Mouse (Mus musculus): Measurements from ENCODE around the gene Urah. TPM values are rescaled to one million over a fixed set of nuclear protein-coding genes. Genes with fewer than 3 reads are reported as not detected.
A peak's percentile ranks its signal among the peaks of the same experiment; 100 is the strongest.

Gene Urah
- total and polyA plus RNA-seq, 3 experiments, result not detected

- TF ChIP-seq MAFK (IDR thresholded peaks at IDR 0.05; ENCODE audit: insufficient replicate concordance, low read length) (no peak), UBTF (IDR thresholded peaks at IDR 0.05; ENCODE audit: low read depth, low read length) (0 out of 2 replicates have a peak, but pooled peaks have one; percentile 44), BHLHE40 (IDR thresholded peaks at IDR 0.05; ENCODE audit: low read depth, low read length) (no peak), TBP (conservative IDR thresholded peaks at IDR 0.05; ENCODE audit: low read depth, low read length) (no peak), TCF12 (IDR thresholded peaks at IDR 0.05; ENCODE audit: low read depth, low read length) (0 out of 2 replicates have a peak, but pooled peaks have one; percentile 1), CTCF (conservative IDR thresholded peaks at IDR 0.05 in 1 of 2, IDR thresholded peaks at IDR 0.05 in 1 of 2; ENCODE audit: low read depth in 2 of 2, low read length in 2 of 2) (no peak), SIN3A (IDR thresholded peaks at IDR 0.05; ENCODE audit: low read length) (peak; percentile 0), USF1 (IDR thresholded peaks at IDR 0.05; ENCODE audit: low read depth, low read length) (no peak), RAD21 (IDR thresholded peaks at IDR 0.05; ENCODE audit: low read depth, low read length) (no peak), MXI1 (IDR thresholded peaks at IDR 0.05; ENCODE audit: low read depth, low read length) (no peak; the same call in none of the 2 replicates), NELFE (IDR thresholded peaks at IDR 0.05; ENCODE audit: low read depth, low read length) (no peak), ZKSCAN1 (IDR thresholded peaks at IDR 0.05; ENCODE audit: borderline replicate concordance, low read depth, low read length) (no peak), ZC3H11A (IDR thresholded peaks at IDR 0.05; ENCODE audit: low read depth, low read length) (no peak), EP300 (IDR thresholded peaks at IDR 0.05; ENCODE audit: low read length) (no peak), MEF2A (IDR thresholded peaks at IDR 0.05; ENCODE audit: borderline replicate concordance, low read depth, low read length) (no peak), SMC3 (IDR thresholded peaks at IDR 0.05; ENCODE audit: low read depth, low read length) (no peak), CHD2 (IDR thresholded peaks at IDR 0.05; ENCODE audit: low read length) (no peak), KAT2A (IDR thresholded peaks at IDR 0.05; ENCODE audit: insufficient replicate concordance, low read length) (no peak), POLR2A (IDR thresholded peaks at IDR 0.05; ENCODE audit: low read depth, low read length) (no peak; the same call in 1 of the 2 replicates), PAX5 (IDR thresholded peaks at IDR 0.05; ENCODE audit: low read length) (no peak), ZNF384 (IDR thresholded peaks at IDR 0.05; ENCODE audit: low read depth, low read length) (no peak), ELF1 (IDR thresholded peaks at IDR 0.05; ENCODE audit: low read depth, low read length) (no peak), ETS1 (conservative IDR thresholded peaks at IDR 0.05; ENCODE audit: low read depth, low read length) (no peak), IRF4 (IDR thresholded peaks at IDR 0.05; ENCODE audit: low read depth, low read length) (0 out of 2 replicates have a peak, but pooled peaks have one; percentile 8), MAX (IDR thresholded peaks at IDR 0.05; ENCODE audit: low read length) (no peak), JUND (conservative IDR thresholded peaks at IDR 0.05; ENCODE audit: low read depth, low read length) (no peak), NRF1 (IDR thresholded peaks at IDR 0.05; ENCODE audit: low read depth, low read length) (no peak), HCFC1 (IDR thresholded peaks at IDR 0.05; ENCODE audit: low read depth, low read length) (no peak), MAZ (IDR thresholded peaks at IDR 0.05; ENCODE audit: low read depth, low read length) (no peak)
- Histone ChIP-seq H3K4me1 (ENCODE audit: control insufficient read depth in 1 of 2, insufficient read depth in 2 of 2) (peaks cover 22 to 35% of the 10 kb centered on the region in 2 experiments), H3K79me2 (replicated peaks; ENCODE audit: control insufficient read depth, extremely low read depth, insufficient read depth, poor library complexity, severe bottlenecking) (peaks cover 35% of the 10 kb centered on the region), H3K27me3 (replicated peaks) (no peaks in the 10 kb centered on the region), H3K9ac (ENCODE audit: insufficient read depth, low read depth) (peak within 1 kb of the TSS; percentile 97), H3K9me3 (replicated peaks; ENCODE audit: low read length) (no peaks in the 10 kb centered on the region), H3K4me2 (ENCODE audit: insufficient read depth, low read depth, poor library complexity, severe bottlenecking) (peak within 1 kb of the TSS; percentile 79), H3K27ac (ENCODE audit: insufficient read depth, low read depth) (peak within 1 kb of the TSS; percentile 78), H3K36me3 (replicated peaks in 1 of 2; ENCODE audit: control insufficient read depth in 1 of 2, insufficient read depth in 1 of 2, low read length in 1 of 2) (peaks cover 55 to 70% of the 10 kb centered on the region in 2 experiments), H3K4me3 (replicated peaks in 1 of 3; ENCODE audit: low read depth in 2 of 3, low read length in 2 of 3, poor library complexity in 1 of 3) (peak within 1 kb of the TSS; percentile 84 to 98 (median 92))
- dilution Hi-C loops (cut with MboI; ENCODE audit: extremely low pct_ligation_motif_present, extremely low pct_unique_long_range_greater_than_20kb, low sequenced_read_pairs) (no loop called here), in situ Hi-C loops (cut with MboI; ENCODE audit: low pct_ligation_motif_present, low pct_unique_long_range_greater_than_20kb, low sequenced_read_pairs) (no loop called here)
- DNase-seq (ENCODE audit: extremely low read depth), result no peak
Measured at GRCm38 (mm10) chr7:140857550-140858505, 23.0 kb downstream of the Urah start, which contains the start of gene Bet1l. Bet1l (minus strand) TSS chr7:140857577.
